Mouse (Mus musculus) heart, adult 9 months (tissue): Measurements from ENCODE around the gene Muc13.

Experiments used
- DNase-seq, 2 experiments: peaks; one replicate each; pipeline ENCODE4 v3.0.0; 2022; ENCODE audit warnings: low spot score in 2 of 2

The Muc13 gene

GRCm38 (mm10) chr16:33793846-33794791 lies at the start of gene Muc13:
Gene Muc13, plus strand, starts transcription at chr16:33794037.
- DNase-seq: no peak

DNA sequence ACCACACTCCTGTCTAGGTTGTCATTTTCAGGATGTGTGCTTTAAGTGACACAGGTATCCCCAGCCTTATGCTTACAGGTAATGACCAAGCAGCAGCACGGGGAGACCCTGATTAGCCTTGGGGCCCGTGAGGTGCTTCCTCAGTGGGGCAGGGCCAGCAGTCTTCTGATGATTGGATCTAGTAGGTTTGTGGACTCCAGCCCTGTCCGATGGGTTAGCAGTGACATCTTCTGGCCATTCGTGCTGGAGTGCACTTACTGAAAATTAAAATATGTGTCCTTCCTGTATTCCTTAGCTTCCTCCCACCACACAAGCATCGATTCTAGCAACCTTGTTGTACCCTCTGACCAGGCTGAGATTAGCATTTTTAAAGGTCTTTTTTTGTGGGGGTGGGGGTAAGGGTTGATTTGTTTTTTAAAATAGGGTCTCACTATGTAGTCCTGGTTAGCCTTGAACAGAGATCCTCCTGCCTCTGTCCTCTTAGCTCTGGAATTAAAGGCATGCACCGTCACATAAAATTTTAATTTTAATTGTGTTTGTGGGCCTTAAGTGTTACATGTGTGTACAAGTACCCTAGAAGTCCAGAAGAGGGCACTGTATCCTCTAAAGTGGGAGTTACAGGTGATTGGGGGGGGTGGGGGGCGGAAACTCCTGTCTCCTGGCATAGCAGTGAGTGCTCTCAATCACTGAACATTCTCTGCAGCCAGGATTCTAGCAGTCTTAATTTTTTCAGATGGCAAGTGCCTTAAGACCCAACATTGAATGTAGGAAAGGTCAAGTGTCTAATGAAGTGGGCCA lies 49.0 kb upstream of the Muc13 start:
- no peak for DNase-seq

DNA sequence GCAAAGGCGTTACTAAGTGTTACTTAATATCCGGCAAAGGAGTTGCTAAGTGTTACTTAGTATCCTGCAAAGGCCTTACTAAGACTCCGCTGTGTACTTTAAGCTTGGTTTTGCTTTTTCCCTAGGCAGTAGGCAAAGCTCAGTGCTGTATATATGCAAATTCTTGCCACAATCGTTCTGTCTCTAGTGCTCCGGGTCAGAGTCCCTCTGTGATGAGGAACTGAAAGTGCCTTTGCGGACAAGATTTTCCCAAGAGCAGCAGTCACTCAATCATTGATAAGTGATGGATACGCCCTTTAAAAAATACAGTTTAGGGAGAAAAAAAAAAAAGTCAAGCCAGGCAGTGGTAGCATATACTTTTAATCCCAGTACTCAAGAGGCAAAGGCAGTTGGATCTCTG lies 48.4 kb upstream of the Muc13 start:
- no peak for DNase-seq

DNA sequence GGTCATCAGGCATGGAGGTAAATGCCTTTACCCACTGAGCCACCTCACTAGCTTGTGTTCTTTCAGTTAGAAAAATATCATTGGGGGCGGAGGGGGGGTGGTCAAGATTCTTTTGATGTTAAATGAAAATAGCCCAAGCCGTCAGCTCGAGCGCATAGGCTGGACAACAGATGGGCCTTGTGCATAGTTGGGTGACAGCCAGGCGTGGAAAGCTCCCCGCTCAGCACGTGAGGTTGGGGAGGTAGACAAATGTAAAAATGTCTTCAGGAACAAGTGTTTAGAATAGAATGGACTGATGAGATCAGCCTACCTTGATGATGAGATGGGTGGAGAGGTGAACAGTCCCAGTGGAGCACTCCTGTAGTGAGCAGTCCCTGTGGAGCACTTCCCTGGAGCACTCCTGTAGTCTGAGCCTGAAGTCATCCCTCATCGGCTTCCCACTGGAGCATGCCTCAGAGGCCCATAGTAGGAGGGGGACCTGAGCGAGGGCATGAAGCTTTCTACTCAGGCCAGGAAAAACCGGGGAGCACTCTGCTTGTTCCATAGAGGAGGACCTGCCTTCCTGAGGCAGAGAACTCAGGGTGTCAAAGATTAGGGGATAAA lies 47.7 kb upstream of the Muc13 start:
- no peak for DNase-seq

- DNase-seq: no peak
Measured at GRCm38 (mm10) chr16:33747346-33747954, 46.4 kb upstream of the Muc13 start.

- DNase-seq: no peak
Measured at GRCm38 (mm10) chr16:33747994-33748393, 45.8 kb upstream of the Muc13 start.

GRCm38 (mm10) chr16:33751152-33751551 lies 42.7 kb upstream of the Muc13 start:
- no peak for DNase-seq

DNA sequence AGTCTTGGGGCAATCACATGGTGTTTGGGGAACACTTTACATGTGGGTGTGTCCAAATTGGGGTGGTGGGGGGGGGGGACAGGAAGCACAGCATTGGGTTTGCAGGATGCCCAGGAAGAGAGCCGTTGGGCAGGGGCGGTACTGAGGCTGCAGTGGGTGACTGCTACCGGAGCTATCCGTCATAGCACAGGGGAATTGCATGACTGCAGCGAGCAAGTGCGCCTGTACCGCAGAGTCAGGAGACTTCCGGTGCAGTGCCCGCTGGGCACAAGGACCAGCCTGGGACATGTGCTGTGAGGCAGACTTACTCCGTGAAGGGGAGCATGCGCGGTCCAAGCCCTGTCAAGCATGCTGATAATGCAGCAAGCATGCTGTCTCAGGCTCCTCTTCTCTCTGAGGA lies 42.2 kb upstream of the Muc13 start:
- no peak for DNase-seq

GRCm38 (mm10) chr16:33752904-33753578 lies 40.8 kb upstream of the Muc13 start:
- DNase-seq: peak; percentile 55 to 66

DNA sequence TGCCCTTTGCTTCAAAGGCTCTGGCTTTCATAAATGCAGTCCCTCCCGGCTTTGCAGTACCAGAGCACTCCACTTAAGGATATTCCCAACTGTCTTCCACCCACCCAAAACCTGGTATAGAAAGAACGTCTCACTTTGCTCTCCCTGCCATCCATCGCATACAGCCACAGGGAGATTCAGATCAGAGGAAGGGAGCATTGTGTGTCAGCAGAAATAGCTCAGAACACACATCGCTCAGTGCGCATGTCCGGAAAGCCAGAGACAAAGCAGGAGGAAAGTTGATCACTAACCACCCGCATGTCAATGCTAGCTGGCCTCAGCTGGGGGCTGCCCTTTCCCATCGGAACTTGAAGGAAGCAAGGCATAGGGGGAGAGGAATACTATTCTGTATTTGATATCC lies 38.5 kb upstream of the Muc13 start:
- no peak for DNase-seq

- no peak for DNase-seq
Measured at GRCm38 (mm10) chr16:33755961-33756360, 37.9 kb upstream of the Muc13 start.

GRCm38 (mm10) chr16:33756396-33756795 lies 37.4 kb upstream of the Muc13 start:
- DNase-seq: no peak

DNA sequence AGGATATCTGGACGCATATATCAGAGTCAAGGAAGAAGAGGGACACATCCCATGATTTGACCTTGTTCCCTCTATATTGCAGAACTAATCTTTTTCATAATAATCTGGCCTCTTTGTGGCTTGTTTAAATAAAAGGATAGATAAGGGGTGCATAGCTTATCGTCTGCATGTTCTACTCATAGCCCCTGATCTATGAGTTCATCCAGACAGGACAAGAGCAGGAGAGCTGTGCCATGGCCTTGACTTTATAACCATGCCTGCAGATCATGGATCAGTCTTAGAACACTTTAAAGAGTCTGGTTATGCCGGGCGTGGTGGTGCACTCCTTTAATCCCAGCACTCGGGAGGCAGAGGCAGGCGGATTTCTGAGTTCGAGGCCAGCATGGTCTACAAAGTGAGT lies 34.6 kb upstream of the Muc13 start:
- DNase-seq: no peak

GRCm38 (mm10) chr16:33760542-33760941 lies 33.3 kb upstream of the Muc13 start:
- DNase-seq: no peak

- DNase-seq: no peak
Measured at GRCm38 (mm10) chr16:33760996-33761395, 32.8 kb upstream of the Muc13 start.

GRCm38 (mm10) chr16:33764501-33765193 lies 29.2 kb upstream of the Muc13 start:
- DNase-seq: no peak

- DNase-seq: no peak
Measured at GRCm38 (mm10) chr16:33765477-33765876, 28.4 kb upstream of the Muc13 start.

DNA sequence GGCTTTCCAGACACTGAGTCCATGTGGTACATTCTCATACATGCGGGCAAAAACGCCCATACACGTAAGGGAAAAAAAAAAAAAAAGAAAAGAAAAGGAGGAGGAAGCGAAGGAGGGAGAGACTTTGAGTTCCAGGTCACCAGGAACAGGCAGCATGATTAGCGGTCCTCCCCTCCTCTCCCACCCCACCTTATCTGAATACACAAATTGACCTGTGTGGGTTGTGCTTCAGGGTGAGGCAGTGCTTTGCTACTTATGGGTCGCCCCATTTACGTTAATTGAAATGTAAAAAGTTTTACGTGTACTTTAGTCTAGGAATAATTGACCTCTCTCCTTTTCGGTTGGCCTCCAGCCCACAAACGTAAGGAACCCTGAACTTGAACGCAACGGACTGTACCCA lies 27.5 kb upstream of the Muc13 start:
- no peak for DNase-seq

- DNase-seq: no peak
Measured at GRCm38 (mm10) chr16:33766757-33767156, 27.1 kb upstream of the Muc13 start.

GRCm38 (mm10) chr16:33768491-33769278 lies 25.2 kb upstream of the Muc13 start:
- DNase-seq: no peak
